10 mouse cellular contexts compared by ENCODE assay signal in the genomic region with DNA sequence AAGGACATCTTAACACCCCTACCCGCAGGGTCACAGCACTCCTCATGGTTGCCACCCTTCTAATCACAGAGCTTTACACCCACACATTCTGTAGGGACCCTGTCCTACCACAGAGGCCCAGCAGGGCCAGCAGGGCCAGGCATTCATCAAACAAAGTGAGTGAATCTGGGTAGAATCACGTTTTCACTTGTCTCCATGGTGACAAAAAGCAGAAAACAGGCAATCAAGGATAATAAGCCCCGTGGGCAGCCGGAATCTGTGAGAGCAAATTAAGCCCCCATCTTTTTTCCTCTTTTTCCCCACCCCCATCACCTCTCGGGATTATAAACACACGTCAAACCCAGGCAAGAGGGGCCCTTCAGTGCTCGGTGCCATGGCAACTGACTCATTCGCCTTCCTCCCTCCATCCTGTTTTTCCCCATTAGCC.
DNase-seq lines count a peak whose midpoint lies in the region.
"Had no signal": no experiment of that assay in that cellular context is flagged by ENCODE, and none has a peak within 500 bp of the region (broad histone marks: within the 10 kb centered on the region; RNA-seq: fewer than 3 reads in every experiment).

No protein-coding gene starts in this region.

- peak; percentile 4 for DNase-seq in right cerebral cortex, postnatal 4 days
- no peak for DNase-seq in right cerebral cortex, postnatal 25 days
- peak; percentile 30 for DNase-seq in forelimb bud, embryonic 11.5 days (ENCODE audit: low read depth, low spot score)
- peak; percentile 47 for DNase-seq in mesoderm, embryonic 11.5 days (ENCODE audit: low read depth, low spot score)
- no peak for DNase-seq in adrenal gland, postnatal 25 days
- DNase-seq in gastrocnemius, adult 8-10 months (ENCODE audit: low spot score in 2 of 2) = no peak
- DNase-seq in adrenal gland, adult 18-20 months (ENCODE audit: low spot score in 2 of 2) = no peak
- DNase-seq in kidney, adult 9 months = no peak
- DNase-seq: kidney, adult 8-10 months; thymus, postnatal 14 days had no signal

Comparison
In these comparisons a context has a peak if more than half of its experiments do, and no peak if none do; other contexts are left out.
1. DNase-seq: peak in right cerebral cortex, postnatal 4 days (single experiment), forelimb bud, embryonic 11.5 days (single experiment) and mesoderm, embryonic 11.5 days (single experiment); none in right cerebral cortex, postnatal 25 days (single experiment), adrenal gland, postnatal 25 days (single experiment), gastrocnemius, adult 8-10 months (0 of 2), adrenal gland, adult 18-20 months (0 of 2) and kidney, adult 9 months (single experiment).